Mouse (Mus musculus) limb, embryonic 10.5 days (tissue): Measurements from ENCODE around the gene Hsd17b6. TPM values are rescaled to one million over a fixed set of nuclear protein-coding genes. Genes with fewer than 3 reads are reported as not detected.
"Not testable (repeated sequence)": the region's sequence is repeated elsewhere in the genome, so short reads cannot be mapped to it uniquely, and the experiment has no call there.

ENCODE experiments used
- DNase-seq: peaks from one replicate; pipeline ENCODE4 v3.0.0-alpha.2; 2017; ENCODE audit warnings: low spot score
- H3K27ac ChIP-seq: fragments of 300-500 bp; sonication (generic); 2 replicates; pipeline ENCODE4 v1.5.1; 2016; ENCODE audit warnings: mild to moderate bottlenecking
- H3K27me3 ChIP-seq: fragments of 300-500 bp; sonication (generic); 2 replicates; pipeline ENCODE4 v1.6.1; 2016; ENCODE audit warnings: low read depth, mild to moderate bottlenecking; ENCODE audit not compliant: poor library complexity, severe bottlenecking
- H3K36me3 ChIP-seq: fragments of 300-500 bp; sonication (generic); 2 replicates; pipeline ENCODE4 v1.6.1; 2016; ENCODE audit warnings: mild to moderate bottlenecking, moderate library complexity
- H3K4me1 ChIP-seq: fragments of 300-500 bp; sonication (generic); 2 replicates; pipeline ENCODE4 v1.6.1; 2016
- H3K4me3 ChIP-seq: fragments of 300-500 bp; sonication (generic); 2 replicates; pipeline ENCODE4 v1.5.1; 2016; ENCODE audit warnings: mild to moderate bottlenecking, moderate library complexity
- H3K9me3 ChIP-seq: fragments of 300-500 bp; sonication (generic); replicated peaks from 2 replicates; pipeline ENCODE4 v1.6.1; 2016; ENCODE audit warnings: mild to moderate bottlenecking
- WGBS: fragments of 180-500 bp; shearing (Covaris S2); methylation state at CpG from one replicate; pipeline ENCODE4 v1.1.7; 2016; 5-methylcytosine and 5-hydroxymethylcytosine counted together
- polyA plus RNA-seq: library from polyadenylated mRNA; unstranded; fragments of >200 nt; fragmentation: Nextera tagmentation; extraction: Ambion mirVana; gene quantifications from 2 replicates; pipeline ENCODE4 v1.2.1, GENCODE M21; 2016

Hsd17b6 gene
- polyA plus RNA-seq = not detected in 2 replicates

DNA sequence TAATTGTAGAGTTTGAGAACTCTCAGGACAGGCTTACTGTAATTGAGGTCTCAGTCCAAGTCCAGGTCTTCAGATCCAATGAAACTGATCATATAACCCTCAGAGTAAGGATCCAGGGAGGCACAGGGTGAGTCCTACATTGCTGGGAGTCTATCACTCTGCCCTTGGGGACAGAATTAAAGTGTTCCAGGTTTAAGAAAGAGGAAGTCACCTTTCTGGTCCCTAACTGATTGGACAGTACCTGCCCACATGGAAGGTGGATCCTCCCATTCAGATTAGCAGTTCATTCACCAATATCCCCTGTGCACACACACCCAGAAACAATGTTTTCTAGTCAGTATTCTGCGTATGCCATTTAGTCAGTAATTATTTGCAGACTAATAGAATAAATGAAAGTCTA lies at the start of gene Hsd17b6:
Hsd17b6 (minus strand) TSS at position 166 of the 400 bp plus-strand sequence.
- Histone ChIP-seq H3K36me3 (no peaks in the 10 kb centered on the region), H3K4me3 (no peak within 1 kb of the TSS), H3K4me1 (no peaks in the 10 kb centered on the region), H3K9me3 (no peaks in the 10 kb centered on the region), H3K27me3 (no peaks in the 10 kb centered on the region), H3K27ac (no peak within 1 kb of the TSS)
- no peak for DNase-seq
- 94% methylated on average over 1 of the region's 1 CpGs for WGBS

GRCm38 (mm10) chr10:128053001-128053400 lies 45.6 kb upstream of the Hsd17b6 start:
- peaks cover 40% of the 10 kb centered on the region for H3K36me3 ChIP-seq
- H3K4me1 ChIP-seq = peaks cover 7% of the 10 kb centered on the region
- H3K27ac ChIP-seq = no peak overlapping the region
- DNase-seq = no peak
- H3K4me3 ChIP-seq = no peak overlapping the region
- no peaks in the 10 kb centered on the region for H3K9me3 ChIP-seq
- WGBS = 93% methylated on average over 8 of the region's 8 CpGs
- H3K27me3 ChIP-seq = no peaks in the 10 kb centered on the region

GRCm38 (mm10) chr10:128052136-128052535 lies 44.7 kb upstream of the Hsd17b6 start:
- 94% methylated on average over 1 of the region's 2 CpGs for WGBS
- DNase-seq, H3K27me3 ChIP-seq, H3K9me3 ChIP-seq, H3K27ac ChIP-seq, H3K4me3 ChIP-seq, H3K4me1 ChIP-seq: not testable (repeated sequence)
- H3K36me3 ChIP-seq = peaks cover 48% of the 10 kb centered on the region

GRCm38 (mm10) chr10:128051589-128051988 lies 44.2 kb upstream of the Hsd17b6 start:
- Histone ChIP-seq H3K27me3 (no peaks in the 10 kb centered on the region), H3K36me3 (peaks cover 54% of the 10 kb centered on the region), H3K4me3 (no peak overlapping the region), H3K27ac (no peak overlapping the region), H3K9me3 (no peaks in the 10 kb centered on the region), H3K4me1 (no peaks in the 10 kb centered on the region)
- DNase-seq = no peak
- 93% methylated on average over 5 of the region's 5 CpGs for WGBS

DNA sequence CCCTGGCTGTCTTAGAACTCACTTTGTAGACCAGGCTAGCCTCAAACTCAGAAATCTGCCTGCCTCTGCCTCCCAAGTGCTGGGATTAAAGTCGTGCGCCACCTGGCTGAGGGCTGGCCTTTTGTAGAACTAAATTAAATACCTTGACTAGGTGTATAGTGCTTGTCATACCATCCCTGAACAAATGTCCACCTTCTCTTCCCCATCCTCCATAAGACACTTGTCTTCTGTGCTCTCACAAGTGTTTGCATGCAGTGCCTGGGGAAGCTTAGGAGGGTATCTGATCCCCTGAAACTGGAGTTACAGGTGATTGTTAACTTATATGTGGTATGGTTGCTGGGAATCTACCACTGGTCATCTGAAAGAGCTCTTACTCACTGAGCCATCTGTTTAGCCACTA lies 42.9 kb upstream of the Hsd17b6 start:
- 85% methylated on average over 2 of the region's 2 CpGs for WGBS
- peaks cover 66% of the 10 kb centered on the region for H3K36me3 ChIP-seq
- no peaks in the 10 kb centered on the region for H3K9me3 ChIP-seq
- no peak overlapping the region for H3K4me3 ChIP-seq
- no peaks in the 10 kb centered on the region for H3K27me3 ChIP-seq
- H3K4me1 ChIP-seq = no peaks in the 10 kb centered on the region
- H3K27ac ChIP-seq = no peak overlapping the region
- no peak for DNase-seq

GRCm38 (mm10) chr10:128049741-128050140 lies 42.3 kb upstream of the Hsd17b6 start:
- Histone ChIP-seq H3K36me3 (peaks cover 72% of the 10 kb centered on the region), H3K9me3 (no peaks in the 10 kb centered on the region), H3K4me1 (peaks cover 2% of the 10 kb centered on the region; the same call in 1 of the 2 replicates), H3K27me3 (no peaks in the 10 kb centered on the region), H3K27ac (no peak overlapping the region), H3K4me3 (no peak overlapping the region)
- WGBS = 92% methylated on average over 2 of the region's 2 CpGs
- DNase-seq = no peak

DNA sequence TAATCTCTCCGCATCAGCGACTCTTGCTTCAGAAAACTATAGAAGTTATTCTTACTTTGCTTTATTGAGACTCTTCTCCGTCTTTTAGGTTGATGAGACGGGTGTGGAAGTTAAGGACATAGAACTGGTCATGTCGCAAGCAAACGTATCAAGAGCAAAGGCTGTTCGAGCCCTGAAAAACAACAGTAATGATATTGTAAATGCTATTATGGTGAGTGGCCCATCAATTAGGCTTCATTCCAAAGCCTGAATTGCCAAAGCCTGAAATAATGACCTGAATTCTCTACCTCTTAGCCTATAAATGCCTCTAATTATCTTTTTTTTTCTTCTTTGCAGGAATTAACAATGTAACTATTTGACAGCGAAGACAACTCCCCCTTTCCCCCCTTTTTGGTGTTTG lies 40.7 kb upstream of the Hsd17b6 start:
- Histone ChIP-seq H3K27me3 (no peaks in the 10 kb centered on the region), H3K9me3 (no peaks in the 10 kb centered on the region), H3K4me3 (no peak overlapping the region), H3K4me1 (peaks cover 12% of the 10 kb centered on the region), H3K27ac (no peak overlapping the region), H3K36me3 (peaks cover 88% of the 10 kb centered on the region)
- no peak for DNase-seq
- WGBS = 95% methylated on average over 8 of the region's 8 CpGs

DNA sequence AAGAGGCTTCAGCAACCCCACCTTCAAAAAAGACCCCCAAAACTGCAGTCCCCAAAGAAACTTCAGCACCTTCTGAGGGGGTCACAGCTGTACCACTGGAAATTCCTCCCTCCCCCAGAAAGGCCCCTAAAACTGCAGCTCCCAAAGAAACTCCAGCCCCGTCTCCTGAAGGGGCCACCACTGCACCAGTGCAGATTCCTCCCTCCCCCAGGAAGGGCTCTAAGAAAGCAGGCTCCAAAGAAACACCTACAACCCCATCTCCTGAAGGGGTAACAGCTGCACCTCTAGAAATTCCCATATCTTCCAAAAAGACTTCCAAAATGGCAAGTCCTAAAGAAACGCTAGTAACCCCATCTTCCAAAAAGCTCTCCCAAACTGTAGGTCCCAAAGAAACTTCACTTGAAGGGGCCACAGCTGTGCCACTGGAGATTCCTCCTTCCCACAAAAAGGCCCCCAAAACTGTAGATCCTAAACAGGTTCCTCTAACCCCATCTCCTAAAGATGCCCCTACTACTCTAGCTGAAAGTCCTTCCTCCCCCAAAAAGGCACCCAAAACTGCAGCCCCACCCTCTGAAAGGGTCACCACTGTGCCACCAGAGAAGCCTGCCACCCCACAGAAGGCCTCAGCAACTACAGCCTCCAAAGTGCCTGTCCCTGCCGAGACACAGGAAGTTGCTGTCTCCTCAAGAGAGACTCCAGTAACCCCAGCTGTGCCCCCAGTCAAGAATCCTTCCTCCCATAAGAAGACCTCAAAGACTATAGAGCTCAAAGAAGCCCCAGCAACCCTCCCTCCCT lies 35.8 kb upstream of the Hsd17b6 start:
- H3K27ac ChIP-seq = no peak overlapping the region
- DNase-seq = no peak
- H3K9me3 ChIP-seq = no peaks in the 10 kb centered on the region
- H3K36me3 ChIP-seq = peaks cover 99% of the 10 kb centered on the region
- WGBS = 83% methylated on average over 3 of the region's 3 CpGs
- no peaks in the 10 kb centered on the region for H3K27me3 ChIP-seq
- no peak overlapping the region for H3K4me3 ChIP-seq
- peaks cover 25% of the 10 kb centered on the region for H3K4me1 ChIP-seq

- Histone ChIP-seq H3K4me1 (peaks cover 33% of the 10 kb centered on the region), H3K36me3 (peaks cover 99% of the 10 kb centered on the region)
These were observed 35.1 kb upstream of the Hsd17b6 start for GRCm38 (mm10) chr10:128042466-128042865.

DNA sequence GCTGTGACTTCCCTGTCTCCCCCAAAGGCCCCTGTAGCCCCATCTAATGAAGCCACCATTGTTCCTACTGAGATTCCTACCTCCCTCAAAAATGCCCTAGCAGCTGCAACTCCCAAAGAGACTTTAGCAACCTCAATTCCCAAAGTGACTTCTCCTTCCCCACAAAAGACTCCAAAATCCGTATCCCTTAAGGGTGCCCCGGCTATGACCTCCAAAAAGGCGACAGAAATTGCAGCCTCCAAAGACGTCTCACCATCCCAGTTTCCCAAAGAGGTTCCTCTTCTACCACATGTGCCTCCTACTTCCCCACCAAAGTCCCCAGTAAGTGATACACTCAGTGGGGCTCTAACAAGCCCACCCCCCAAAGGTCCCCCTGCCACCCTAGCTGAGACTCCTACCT lies 34.2 kb upstream of the Hsd17b6 start:
- Histone ChIP-seq H3K36me3 (peaks cover 99% of the 10 kb centered on the region), H3K27me3 (no peaks in the 10 kb centered on the region), H3K27ac (no peak overlapping the region), H3K9me3 (no peaks in the 10 kb centered on the region), H3K4me3 (no peak overlapping the region), H3K4me1 (peaks cover 40% of the 10 kb centered on the region)
- DNase-seq = no peak
- WGBS = 79% methylated on average over 4 of the region's 4 CpGs

More at GRCm38 (mm10) chr10:128042466-128042865, 35.1 kb upstream of the Hsd17b6 start:
- no peak for DNase-seq
- no peak overlapping the region for H3K4me3 ChIP-seq
- H3K27me3 ChIP-seq = no peaks in the 10 kb centered on the region
- 89% methylated on average over 3 of the region's 3 CpGs for WGBS
- no peak overlapping the region for H3K27ac ChIP-seq
- no peaks in the 10 kb centered on the region for H3K9me3 ChIP-seq

GRCm38 (mm10) chr10:128040293-128040692 lies 32.9 kb upstream of the Hsd17b6 start:
- Histone ChIP-seq H3K4me3 (no peak overlapping the region), H3K4me1 (peaks cover 40% of the 10 kb centered on the region), H3K27ac (no peak overlapping the region), H3K36me3 (peaks cover 86% of the 10 kb centered on the region), H3K27me3 (no peaks in the 10 kb centered on the region), H3K9me3 (no peaks in the 10 kb centered on the region)
- 92% methylated on average over 5 of the region's 5 CpGs for WGBS
- no peak for DNase-seq

DNA sequence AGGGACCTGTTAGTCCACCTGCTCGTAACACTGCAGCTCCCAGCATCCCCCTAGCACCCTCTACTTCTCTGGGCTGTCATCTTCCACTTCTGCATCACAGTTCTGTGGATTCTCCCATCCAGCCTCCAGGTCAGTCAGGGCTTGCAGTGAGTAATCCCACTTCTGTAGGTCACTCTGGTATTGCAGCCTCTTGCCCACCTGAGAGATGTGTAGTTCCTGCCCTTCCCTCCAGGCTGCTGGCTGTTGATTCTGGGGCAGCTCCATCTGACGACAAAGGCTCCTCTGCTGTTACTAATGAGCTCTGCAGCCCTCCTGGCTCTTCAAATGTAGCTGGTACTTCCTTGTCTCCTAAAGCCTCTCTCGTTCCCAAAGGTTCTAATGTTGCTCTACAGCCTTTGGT lies 32.4 kb upstream of the Hsd17b6 start:
- peaks cover 41% of the 10 kb centered on the region for H3K4me1 ChIP-seq
- 77% methylated on average over 3 of the region's 3 CpGs for WGBS

GRCm38 (mm10) chr10:128039167-128039566 lies 31.8 kb upstream of the Hsd17b6 start:
- no peak overlapping the region for H3K4me3 ChIP-seq

More for the DNA sequence above, 32.4 kb upstream of the Hsd17b6 start:
- H3K27ac ChIP-seq = no peak overlapping the region
- H3K27me3 ChIP-seq = no peaks in the 10 kb centered on the region
- H3K9me3 ChIP-seq = no peaks in the 10 kb centered on the region
- H3K4me3 ChIP-seq = no peak overlapping the region
- no peak for DNase-seq
- H3K36me3 ChIP-seq = peaks cover 82% of the 10 kb centered on the region

More at GRCm38 (mm10) chr10:128039167-128039566, 31.8 kb upstream of the Hsd17b6 start:
- Histone ChIP-seq H3K4me1 (peaks cover 40% of the 10 kb centered on the region), H3K36me3 (peaks cover 75% of the 10 kb centered on the region), H3K9me3 (no peaks in the 10 kb centered on the region), H3K27me3 (no peaks in the 10 kb centered on the region), H3K27ac (no peak overlapping the region)
- 47% methylated on average over 5 of the region's 5 CpGs for WGBS
- DNase-seq = no peak
